Mouse (Mus musculus) erythroblast, embryonic 14.5 days (primary cell): ENCODE results near the gene Gm13285.
"Not testable (repeated sequence)": the region's sequence is repeated elsewhere in the genome, so short reads cannot be mapped to it uniquely, and the experiment has no call there.

ENCODE experiments used
- GATA1 ChIP-seq: IDR thresholded peaks from 2 replicates; pipeline ENCODE4 v1.6.1; 2012; ENCODE audit warnings: low read length, inconsistent platforms, mixed read lengths
- TAL1 ChIP-seq: IDR thresholded peaks from 3 replicates; pipeline ENCODE4 v1.6.1; 2012; ENCODE audit warnings: low read length, inconsistent platforms, mixed read lengths

- not testable (repeated sequence) for TF ChIP-seq GATA1, TAL1
Observed at GRCm38 (mm10) chr4:88802954-88803353, 3.5 kb downstream of the Gm13285 start, which contains the start of gene Gm13287.
